Mouse (Mus musculus) brain, embryonic 14.5 days (tissue): ENCODE measurements around the gene Olfr90.

Source experiments
- CTCF ChIP-seq: fragments of 200-500 bp; IDR thresholded peaks from 2 replicates; pipeline ENCODE4 v1.5.1; 2012; ENCODE audit warnings: inconsistent platforms, mild to moderate bottlenecking, moderate library complexity, borderline replicate concordance; ENCODE audit not compliant: insufficient read depth, insufficient read length; ENCODE audit errors: extremely low read depth
- POLR2A ChIP-seq: fragments of 200-500 bp; IDR thresholded peaks from 2 replicates; pipeline ENCODE4 v1.6.1; 2012; ENCODE audit warnings: mild to moderate bottlenecking, inconsistent platforms, borderline replicate concordance; ENCODE audit not compliant: poor library complexity, insufficient read depth, insufficient read length, severe bottlenecking; ENCODE audit errors: extremely low read depth

GRCm38 (mm10) chr17:37044651-37045244 lies 43.6 kb downstream of the Olfr90 start:
- TF ChIP-seq CTCF (no peak), POLR2A (no peak)
